Mouse (Mus musculus): ENCODE results near the gene Zfp36l2.

- no peak for TF ChIP-seq CTCF (IDR thresholded peaks at IDR 0.05)
- no peak for TF ChIP-seq EP300 (IDR thresholded peaks at IDR 0.05)
Measured at GRCm38 (mm10) chr17:84151306-84151705, 36.4 kb downstream of the Zfp36l2 start.
